In genomic region chr11:64396331-64396881, GRCm38 (mm10) we compare ENCODE assay signal across 10 mouse cellular contexts. TPM values are rescaled to one million over a fixed set of nuclear protein-coding genes. Genes with fewer than 3 reads are reported as not detected.
DNase-seq lines count a peak whose midpoint lies in the region; ATAC-seq and TF ChIP-seq lines count a peak whose summit lies in the region.
"Had no signal": no experiment of that assay in that cellular context is flagged by ENCODE, and none has a peak within 500 bp of the region (broad histone marks: within the 10 kb centered on the region; RNA-seq: fewer than 3 reads in every experiment).

No protein-coding gene starts in this region.

- no peak overlapping the region for H3K9ac ChIP-seq in kidney, embryonic 14.5 days (ENCODE audit: low read depth, low read length)
- H3K9ac ChIP-seq in midbrain, embryonic 12.5 days (replicated peaks): peak overlapping the region; percentile 28; the same call in 1 of the 2 replicates
- H3K9ac ChIP-seq in stomach, embryonic 16.5 days (ENCODE audit: low read length): no peak overlapping the region

- peak overlapping the region; percentile 14; the same call in 1 of the 2 replicates for H3K4me3 ChIP-seq in kidney, embryonic 14.5 days (ENCODE audit: low read length)
- H3K4me3 ChIP-seq in layer of hippocampus, adult 2 months: no peak overlapping the region
- peak overlapping the region; percentile 23 for H3K4me3 ChIP-seq in midbrain, embryonic 12.5 days
- H3K4me3 ChIP-seq in stomach, embryonic 16.5 days (replicated peaks; ENCODE audit: low read length): no peak overlapping the region
- H3K4me3 ChIP-seq: heart, adult 2 months had no signal

- 6% methylated on average over 7 of the region's 7 CpGs for WGBS in kidney, embryonic 14.5 days
- WGBS in midbrain, embryonic 12.5 days: 2% methylated on average over 7 of the region's 7 CpGs
- 17% methylated on average over 7 of the region's 7 CpGs for WGBS in stomach, embryonic 16.5 days

- no peak for TF ChIP-seq CTCF in layer of hippocampus, adult 2 months (conservative IDR thresholded peaks at IDR 0.05)

- no peak for DNase-seq in kidney, postnatal 25 days
- DNase-seq in heart, adult 9 months (ENCODE audit: low spot score in 2 of 2): peak; percentile 1 to 4
- DNase-seq in layer of hippocampus, adult 2 months (ENCODE audit: low spot score in 2 of 2): peak; percentile 59 to 67
- no peak for DNase-seq in spleen, postnatal 36 days (ENCODE audit: low spot score in 2 of 2)

- H3K27ac ChIP-seq in kidney, embryonic 14.5 days (ENCODE audit: low read depth, low read length): no peak overlapping the region
- H3K27ac ChIP-seq in layer of hippocampus, adult 2 months: peak overlapping the region; percentile 28; the same call in 1 of the 2 replicates
- H3K27ac ChIP-seq in midbrain, embryonic 12.5 days (replicated peaks): peak overlapping the region; percentile 83
- H3K27ac ChIP-seq in stomach, embryonic 16.5 days (ENCODE audit: low read length): no peak overlapping the region
- H3K27ac ChIP-seq: heart, adult 2 months had no signal

- H3K27me3 ChIP-seq in kidney, embryonic 14.5 days (ENCODE audit: control insufficient read depth, insufficient read depth, low read length): no peaks in the 10 kb centered on the region; the same call in 1 of the 2 replicates
- no peaks in the 10 kb centered on the region for H3K27me3 ChIP-seq in midbrain, embryonic 12.5 days
- 0 out of 2 replicates have a peak, but pooled peaks cover 3% of the 10 kb centered on the region for H3K27me3 ChIP-seq in stomach, embryonic 16.5 days (ENCODE audit: control insufficient read depth, insufficient read depth, low read length)

- H3K9me3 ChIP-seq in kidney, embryonic 14.5 days (ENCODE audit: control insufficient read depth, low read length): no peaks in the 10 kb centered on the region
- 0 out of 2 replicates have a peak, but pooled peaks cover 3% of the 10 kb centered on the region for H3K9me3 ChIP-seq in midbrain, embryonic 12.5 days
- H3K9me3 ChIP-seq in stomach, embryonic 16.5 days (replicated peaks; ENCODE audit: control insufficient read depth, low read length): no peaks in the 10 kb centered on the region

- H3K4me2 ChIP-seq in kidney, embryonic 14.5 days (replicated peaks; ENCODE audit: low read depth, low read length): peak overlapping the region; percentile 27
- peak overlapping the region; percentile 48 for H3K4me2 ChIP-seq in midbrain, embryonic 12.5 days (replicated peaks)
- peak overlapping the region; percentile 16; the same call in 1 of the 2 replicates for H3K4me2 ChIP-seq in stomach, embryonic 16.5 days (ENCODE audit: low read depth, low read length)

- ATAC-seq in kidney, embryonic 14.5 days (ENCODE audit: low FRiP score, low TSS enrichment): no peak
- ATAC-seq in common myeloid progenitor, adult 5-6 weeks (replicated peaks; ENCODE audit: low read depth, poor library complexity, severe bottlenecking): peak; percentile 90
- ATAC-seq in midbrain, embryonic 12.5 days (ENCODE audit: low FRiP score, low read depth): peak; percentile 84
- no peak for ATAC-seq in stomach, embryonic 16.5 days (ENCODE audit: insufficient read depth, low FRiP score)

- H3K36me3 ChIP-seq in kidney, embryonic 14.5 days (ENCODE audit: control insufficient read depth, insufficient read depth, low read length): no peaks in the 10 kb centered on the region
- H3K36me3 ChIP-seq in midbrain, embryonic 12.5 days: no peaks in the 10 kb centered on the region
- H3K36me3 ChIP-seq in stomach, embryonic 16.5 days (ENCODE audit: control insufficient read depth, insufficient read depth, low read length): no peaks in the 10 kb centered on the region

- peaks cover 6% of the 10 kb centered on the region; the same call in 1 of the 2 replicates for H3K4me1 ChIP-seq in kidney, embryonic 14.5 days (ENCODE audit: control insufficient read depth, insufficient read depth, low read length)
- peaks cover 27% of the 10 kb centered on the region for H3K4me1 ChIP-seq in midbrain, embryonic 12.5 days
- H3K4me1 ChIP-seq in stomach, embryonic 16.5 days (ENCODE audit: control insufficient read depth, insufficient read depth, low read length): 0 out of 2 replicates have a peak, but pooled peaks cover 5% of the 10 kb centered on the region

RNA-seq across cellular contexts. Expression of gene Hs3st3a1, which starts 38.7 kb away (rescaled TPM):
- 2.4 and 3.1 TPM in 2 replicates for polyA plus RNA-seq in kidney, embryonic 14.5 days (2014; fragmentation: Nextera tagmentation; extraction: Ambion mirVana)
- total RNA-seq in common myeloid progenitor, adult 5-6 weeks (2017): not detected in 2 replicates
- total RNA-seq in layer of hippocampus, adult 2 months (2021): under 1 TPM; 0.25 to 0.56 TPM
- 2.7 and 3.2 TPM in 2 replicates for polyA plus RNA-seq in midbrain, embryonic 12.5 days (2016; fragmentation: Nextera tagmentation; extraction: Ambion mirVana)
- 0.97 and 1.1 TPM in 2 replicates for polyA plus RNA-seq in stomach, embryonic 16.5 days (2015; fragmentation: Nextera tagmentation; extraction: Ambion mirVana)
- total RNA-seq: MEL had no signal

RNA-seq across cellular contexts. Expression of gene F930015N05Rik, which starts 40.0 kb away (rescaled TPM):
- polyA plus RNA-seq in kidney, embryonic 14.5 days (2014; fragmentation: Nextera tagmentation; extraction: Ambion mirVana): 0.99 and 3.2 TPM in 2 replicates
- not detected in 2 replicates for total RNA-seq in common myeloid progenitor, adult 5-6 weeks (2017)
- total RNA-seq in layer of hippocampus, adult 2 months (2021): under 1 TPM; 0.41 to 0.54 TPM
- polyA plus RNA-seq in midbrain, embryonic 12.5 days (2016; fragmentation: Nextera tagmentation; extraction: Ambion mirVana): 4.9 and 5.4 TPM in 2 replicates
- polyA plus RNA-seq in stomach, embryonic 16.5 days (2015; fragmentation: Nextera tagmentation; extraction: Ambion mirVana): 0.15 TPM in 1 of 2 replicates, not detected in the other
- total RNA-seq: MEL had no signal

Comparison
In these comparisons a context has a peak if more than half of its experiments do, and no peak if none do; other contexts are left out.
1. ATAC-seq: peak in common myeloid progenitor, adult 5-6 weeks (single experiment) and midbrain, embryonic 12.5 days (single experiment); none in kidney, embryonic 14.5 days (single experiment) and stomach, embryonic 16.5 days (single experiment).
2. H3K27ac ChIP-seq: peak in layer of hippocampus, adult 2 months (single experiment) and midbrain, embryonic 12.5 days (single experiment); none in kidney, embryonic 14.5 days (single experiment) and stomach, embryonic 16.5 days (single experiment).
3. H3K4me3 ChIP-seq: peak in kidney, embryonic 14.5 days (single experiment) and midbrain, embryonic 12.5 days (single experiment); none in layer of hippocampus, adult 2 months (single experiment) and stomach, embryonic 16.5 days (single experiment).
4. DNase-seq: peak in heart, adult 9 months (2 of 2) and layer of hippocampus, adult 2 months (2 of 2); none in kidney, postnatal 25 days (0 of 2) and spleen, postnatal 36 days (0 of 2).
5. Peak in every context shown above with its lines, with median percentiles within 50 percentile points of each other: H3K4me2 ChIP-seq.